Comparison of ENCODE assay signal across 8 mouse cellular contexts in genomic region chr13:41220304-41220834, GRCm38 (mm10). TPM values are rescaled to one million over a fixed set of nuclear protein-coding genes. Genes with fewer than 3 reads are reported as not detected.
DNase-seq lines count a peak whose midpoint lies in the region; ATAC-seq and TF ChIP-seq lines count a peak whose summit lies in the region.

Gene Elovl2, minus strand, starts transcription at chr13:41220405.

- no peaks in the 10 kb centered on the region for H3K36me3 ChIP-seq in hindbrain, embryonic 14.5 days (replicated peaks; ENCODE audit: control insufficient read depth, insufficient read depth)

- H3K27me3 ChIP-seq in hindbrain, embryonic 14.5 days (ENCODE audit: control insufficient read depth, insufficient read depth, low read length) = no peaks in the 10 kb centered on the region

- peaks cover 29% of the 10 kb centered on the region for H3K9me3 ChIP-seq in hindbrain, embryonic 14.5 days (ENCODE audit: control insufficient read depth, low read length)

- intact Hi-C loops in gastrocnemius, adult 2 months (cut with DNase I) = no loop called here
- intact Hi-C loops in left cerebral cortex, adult 2 months (cut with DNase I) = no loop called here

- peak; percentile 55 for DNase-seq in T-cell, adult 2 months (ENCODE audit: low spot score)
- DNase-seq in cerebellum, postnatal 25 days = peak; percentile 57 to 74
- DNase-seq in gastrocnemius, adult 2 months = peak; percentile 76
- peak; percentile 80 for DNase-seq in hindbrain, embryonic 14.5 days (ENCODE audit: low spot score)
- DNase-seq in left cerebral cortex, adult 2 months (ENCODE audit: extremely low spot score in 1 of 2, low spot score in 2 of 2) = peak; percentile 63 to 67
- DNase-seq in lung, postnatal 4 days = peak; percentile 80 to 89
- DNase-seq in right cerebral cortex, adult 18-20 months = peak; percentile 51
- DNase-seq in urinary bladder, adult 2 months (ENCODE audit: low spot score) = peak; percentile 51

- WGBS in hindbrain, embryonic 14.5 days = 2% methylated on average over 52 of the region's 77 CpGs

- peak; percentile 96 for ATAC-seq in hindbrain, embryonic 14.5 days (ENCODE audit: low FRiP score)

- H3K27ac ChIP-seq in gastrocnemius, adult 2 months = no peak within 1 kb of the TSS
- peak within 1 kb of the TSS; percentile 27 for H3K27ac ChIP-seq in hindbrain, embryonic 14.5 days
- peak within 1 kb of the TSS; percentile 40; the same call in 1 of the 2 replicates for H3K27ac ChIP-seq in left cerebral cortex, adult 2 months

- peak within 1 kb of the TSS; percentile 66 for H3K9ac ChIP-seq in hindbrain, embryonic 14.5 days

- peak within 1 kb of the TSS; percentile 46 for H3K4me2 ChIP-seq in hindbrain, embryonic 14.5 days (replicated peaks)

- peak within 1 kb of the TSS; percentile 72 for H3K4me3 ChIP-seq in gastrocnemius, adult 2 months
- H3K4me3 ChIP-seq in hindbrain, embryonic 14.5 days (replicated peaks; ENCODE audit: low read length) = peak within 1 kb of the TSS; percentile 52
- H3K4me3 ChIP-seq in left cerebral cortex, adult 2 months = peak within 1 kb of the TSS; percentile 63

- TF ChIP-seq CTCF in gastrocnemius, adult 2 months (IDR thresholded peaks at IDR 0.05) = peak; percentile 67
- TF ChIP-seq CTCF in left cerebral cortex, adult 2 months (IDR thresholded peaks at IDR 0.05) = peak; percentile 68

- peaks cover 11% of the 10 kb centered on the region for H3K4me1 ChIP-seq in hindbrain, embryonic 14.5 days (replicated peaks; ENCODE audit: control insufficient read depth, insufficient read depth, low read length)

RNA-seq across cellular contexts. Expression of gene Elovl2, which starts in this region (rescaled TPM):
- total RNA-seq in gastrocnemius, adult 2 months (2021) = under 1 TPM in 1 of 2 experiments, not detected in 1; 0.06 TPM
- polyA plus RNA-seq in hindbrain, embryonic 14.5 days (2014; fragmentation: Nextera tagmentation; extraction: Ambion mirVana) = 39.7 and 45.8 TPM in 2 replicates
- 10 to 100 TPM; 16.0 to 16.7 TPM for total RNA-seq in left cerebral cortex, adult 2 months (2021)
- 0.07 and 0.16 TPM in 2 replicates for polyA plus RNA-seq in urinary bladder, adult 2 months (2012; rRNA removed)

Comparison
In these comparisons a context has a peak if more than half of its experiments do, and no peak if none do; other contexts are left out.
1. RNA of gene Elovl2 (total RNA-seq): 16.0 to 16.7 TPM in left cerebral cortex, adult 2 months; 0.06 TPM in gastrocnemius, adult 2 months; every median in the first group is over 10 times any median in the second.
2. RNA of gene Elovl2 (polyA plus RNA-seq): 39.7 to 45.8 TPM in hindbrain, embryonic 14.5 days; 0.07 to 0.16 TPM in urinary bladder, adult 2 months; every median in the first group is over 10 times any median in the second.
3. Peak in DNase-seq and H3K4me3 ChIP-seq in gastrocnemius, adult 2 months; RNA of the gene not detected or under 1 TPM.
4. Peak in DNase-seq in urinary bladder, adult 2 months; RNA of the gene not detected or under 1 TPM.
5. Peak in every context shown above with its lines, with median percentiles within 50 percentile points of each other: DNase-seq and H3K4me3 ChIP-seq.